Mouse (Mus musculus) G1E (cell line): ENCODE measurements around the gene Eif4e2. TPM values are rescaled to one million over a fixed set of nuclear protein-coding genes. Genes with fewer than 3 reads are reported as not detected.

Source experiments
- ATAC-seq: 2 replicates; pipeline ENCODE4 v1.8.0; 2016; ENCODE audit warnings: mild to moderate bottlenecking; ENCODE audit not compliant: insufficient number of reproducible peaks, poor library complexity, low FRiP score, severe bottlenecking; ENCODE audit errors: extremely low read depth
- DNase-seq: peaks from one replicate; pipeline ENCODE4 v3.0.0; 2012; ENCODE audit warnings: low spot score
- H3K27me3 ChIP-seq: 2 replicates; pipeline ENCODE4 v1.6.1; 2012; ENCODE audit warnings: mild to moderate bottlenecking, low read length, inconsistent platforms; ENCODE audit not compliant: insufficient read depth
- H3K36me3 ChIP-seq: replicated peaks from 2 replicates; pipeline ENCODE3; 2012; ENCODE audit warnings: mild to moderate bottlenecking, inconsistent platforms
- H3K4me1 ChIP-seq: 2 replicates; pipeline ENCODE4 v1.6.1; 2012; ENCODE audit warnings: low read depth, low read length, inconsistent platforms, mixed read lengths; ENCODE audit not compliant: insufficient read depth
- H3K4me3 ChIP-seq: 2 replicates; pipeline ENCODE4 v1.5.1; 2012; ENCODE audit warnings: low read depth, mild to moderate bottlenecking, inconsistent platforms, low read length, moderate library complexity, mixed read lengths
- H3K9me3 ChIP-seq: replicated peaks from 2 replicates; pipeline ENCODE4 v1.6.1; 2012; ENCODE audit warnings: inconsistent platforms
- CTCF ChIP-seq: IDR thresholded peaks from 2 replicates; pipeline ENCODE4 v1.5.1; 2012; ENCODE audit warnings: low read depth, low read length, inconsistent platforms, mixed read lengths
- GATA1 ChIP-seq: IDR thresholded peaks from 2 replicates; pipeline ENCODE4 v1.6.1; 2012; ENCODE audit warnings: borderline replicate concordance, low read length, inconsistent platforms, mixed read lengths
- GATA2 ChIP-seq: IDR thresholded peaks from 2 replicates; pipeline ENCODE4 v1.6.1; 2012; ENCODE audit warnings: low read depth, low read length, inconsistent platforms, borderline replicate concordance
- POLR2AphosphoS5 ChIP-seq: IDR thresholded peaks from 2 replicates; pipeline ENCODE4 v1.6.1; 2012; ENCODE audit warnings: low read depth, low read length, inconsistent platforms; ENCODE audit not compliant: insufficient replicate concordance
- TAL1 ChIP-seq: conservative IDR thresholded peaks from 2 replicates; pipeline ENCODE4 v1.6.1; 2012; ENCODE audit warnings: low read depth, low read length, inconsistent platforms, mixed read lengths
- polyA plus RNA-seq: library from polyadenylated mRNA; stranded (reverse); fragments of >175 nt; gene quantifications from 2 replicates; pipeline ENCODE4 v1.2.3, GENCODE M21; 2012
- total RNA-seq, 2 experiments: library from RNA; stranded (forward) in 1 of 2; stranded (reverse) in 1 of 2; fragments of 200-1000 nt in 1 of 2; fragments of >200 nt in 1 of 2; fragmentation: Nextera tagmentation in 1 of 2; gene quantifications; 2 replicates each; pipeline ENCODE4 v1.2.3; 2014 to 2017

Gene Eif4e2
- total and polyA plus RNA-seq, 3 experiments = 36.0 to 265 (median 104) TPM

DNA sequence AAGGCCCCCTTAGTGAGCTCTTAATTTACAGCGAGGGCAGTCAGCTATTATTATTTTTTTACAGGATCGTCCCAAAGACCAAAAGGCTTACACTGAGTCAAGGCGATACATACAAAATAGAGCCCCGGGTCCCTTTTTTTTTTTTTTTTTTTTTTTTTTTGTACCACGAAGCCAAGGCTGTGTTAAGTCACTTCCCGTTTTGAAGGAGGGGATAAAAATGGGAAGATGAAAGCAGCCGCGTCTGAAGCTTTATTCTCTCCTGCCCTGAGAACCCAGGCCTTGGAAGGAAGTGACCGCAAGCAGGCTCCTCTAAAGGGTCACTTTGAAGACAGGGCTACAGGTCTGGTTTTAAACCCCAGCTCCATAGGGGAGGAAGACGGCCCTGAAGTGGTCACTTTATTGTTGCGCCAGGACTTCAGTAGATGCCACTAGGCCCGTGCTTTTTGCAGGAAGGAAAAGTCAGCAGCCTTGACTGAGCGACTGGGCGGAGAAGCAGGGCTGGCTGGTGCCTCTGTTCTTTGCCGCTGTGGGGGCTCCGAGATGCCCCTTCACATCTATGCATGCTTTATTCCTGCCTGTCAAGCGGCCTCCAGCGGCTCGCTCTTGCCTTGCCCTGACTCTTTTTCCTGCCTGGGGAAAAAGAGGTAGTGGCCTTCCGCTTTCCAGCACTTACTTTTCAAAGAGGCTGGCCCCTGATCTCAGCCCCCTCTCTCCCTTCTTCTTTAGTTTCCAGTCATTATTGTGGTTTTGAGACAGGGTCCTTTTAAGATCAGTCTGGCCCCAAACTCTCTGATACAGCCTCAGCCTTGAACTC lies 68.1 kb downstream of the Eif4e2 start:
- H3K36me3 ChIP-seq = no peaks in the 10 kb centered on the region
- no peaks in the 10 kb centered on the region for H3K9me3 ChIP-seq
- H3K4me3 ChIP-seq = no peak overlapping the region
- ATAC-seq = no peak
- peaks cover 28% of the 10 kb centered on the region for H3K27me3 ChIP-seq
- no peak for TF ChIP-seq POLR2AphosphoS5
- TF ChIP-seq GATA2 = no peak
- no peak for TF ChIP-seq GATA1
- no peak for TF ChIP-seq TAL1
- no peak for TF ChIP-seq CTCF
- no peak for DNase-seq
- H3K4me1 ChIP-seq = no peaks in the 10 kb centered on the region

DNA sequence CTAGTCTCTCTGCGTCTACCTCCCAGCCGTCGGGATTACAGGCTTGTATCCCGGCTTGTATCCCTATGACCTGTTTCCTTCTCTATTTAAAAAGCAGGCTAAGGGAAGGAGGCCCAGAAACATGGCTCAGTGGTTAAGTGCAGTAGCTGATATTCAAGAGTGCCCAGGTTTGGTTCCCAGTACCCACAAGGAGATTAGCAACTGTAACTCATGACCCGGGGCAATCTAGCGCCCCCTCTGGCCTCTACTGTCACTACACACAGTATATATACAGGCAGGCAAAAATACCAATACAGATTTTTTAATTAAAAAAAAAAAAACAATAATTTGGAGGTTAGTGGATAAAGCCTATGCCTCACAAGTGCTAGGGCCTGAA lies 68.7 kb downstream of the Eif4e2 start:
- Histone ChIP-seq H3K36me3 (no peaks in the 10 kb centered on the region), H3K4me1 (no peaks in the 10 kb centered on the region), H3K9me3 (no peaks in the 10 kb centered on the region), H3K4me3 (no peak overlapping the region), H3K27me3 (peaks cover 22% of the 10 kb centered on the region)
- ATAC-seq (no peak), DNase-seq (no peak)
- TF ChIP-seq CTCF (no peak), TAL1 (no peak), GATA2 (no peak)

DNA sequence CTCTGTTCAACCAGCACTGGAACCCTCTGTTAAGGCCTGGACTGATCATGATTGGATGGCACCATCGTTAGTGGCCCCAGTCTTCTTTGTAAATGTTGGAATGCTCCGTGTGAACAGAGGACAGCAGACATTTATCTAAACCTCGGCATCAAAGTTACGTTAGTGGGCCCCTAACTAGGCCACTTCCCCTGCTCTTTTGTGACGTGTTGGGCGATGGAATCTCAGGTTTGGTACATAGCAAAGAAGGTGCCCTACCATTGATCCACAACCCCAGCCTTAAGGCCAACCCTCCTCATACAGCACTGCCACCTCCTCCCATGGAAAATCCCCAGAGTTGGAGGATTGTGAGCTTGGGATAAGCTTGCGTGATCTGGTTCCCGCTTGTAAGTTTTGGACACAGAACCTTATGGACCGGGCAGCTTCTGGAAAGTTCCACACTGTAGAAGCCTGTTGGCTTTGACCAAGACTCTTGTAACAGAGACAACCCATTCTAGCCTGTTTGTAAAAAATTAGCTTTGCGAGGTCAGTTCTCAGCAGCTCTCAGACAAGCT lies 69.8 kb downstream of the Eif4e2 start:
- no peak for ATAC-seq
- H3K4me3 ChIP-seq = no peak overlapping the region
- peaks cover 11% of the 10 kb centered on the region for H3K27me3 ChIP-seq
- TF ChIP-seq TAL1 (no peak), GATA2 (no peak), CTCF (no peak), POLR2AphosphoS5 (no peak), GATA1 (no peak)
- DNase-seq = no peak
- H3K36me3 ChIP-seq = no peaks in the 10 kb centered on the region
- no peaks in the 10 kb centered on the region for H3K4me1 ChIP-seq
- H3K9me3 ChIP-seq = no peaks in the 10 kb centered on the region

DNA sequence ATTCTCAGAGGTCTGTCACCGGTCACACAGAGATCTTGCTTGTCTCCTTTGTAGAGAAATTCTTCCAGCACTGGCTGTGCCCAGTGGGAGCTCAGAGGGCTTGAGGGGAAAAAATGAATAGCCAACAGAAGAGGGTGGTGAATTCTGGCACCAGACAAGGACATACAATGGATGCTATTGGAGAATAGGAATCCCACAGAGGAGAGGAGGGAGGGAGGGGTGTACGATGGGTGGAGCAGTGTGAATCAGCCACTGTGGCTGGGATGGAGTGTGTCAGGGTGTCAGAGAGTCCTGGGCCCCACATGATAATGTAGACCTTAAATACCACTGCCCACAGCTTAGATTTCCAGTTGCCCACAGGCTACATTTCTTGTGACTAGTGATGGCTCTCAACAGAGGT lies 73.4 kb downstream of the Eif4e2 start:
- no peaks in the 10 kb centered on the region for H3K9me3 ChIP-seq
- no peaks in the 10 kb centered on the region for H3K36me3 ChIP-seq
- TF ChIP-seq GATA1 (no peak), GATA2 (no peak), CTCF (no peak), POLR2AphosphoS5 (no peak), TAL1 (no peak)
- ATAC-seq = no peak
- H3K27me3 ChIP-seq = peaks cover 13% of the 10 kb centered on the region
- DNase-seq = no peak
- H3K4me3 ChIP-seq = no peak overlapping the region
- peaks cover 3% of the 10 kb centered on the region; the same call in 1 of the 2 replicates for H3K4me1 ChIP-seq

Other genes starting within 250 kb of the Eif4e2 start
- gene Alppl2, start 124.0 kb upstream of the Eif4e2 start, total RNA-seq (2014; fragmentation: Nextera tagmentation) = not detected in 2 replicates
- gene Alppl2, start 124.0 kb upstream of the Eif4e2 start, total RNA-seq (2017) = not detected in 2 replicates
- not detected in 2 replicates for gene Alppl2, start 124.0 kb upstream of the Eif4e2 start, polyA plus RNA-seq
- not detected in 2 replicates for gene Alpi, start 112.3 kb upstream of the Eif4e2 start, total RNA-seq (2014; fragmentation: Nextera tagmentation)
- 0.06 TPM in 1 of 2 replicates, not detected in the other for gene Alpi, start 112.3 kb upstream of the Eif4e2 start, total RNA-seq (2017)
- not detected in 2 replicates for gene Alpi, start 112.3 kb upstream of the Eif4e2 start, polyA plus RNA-seq
- not detected in 2 replicates for gene Akp3, start 88.9 kb upstream of the Eif4e2 start, total RNA-seq (2014; fragmentation: Nextera tagmentation)
- gene Akp3, start 88.9 kb upstream of the Eif4e2 start, total RNA-seq (2017) = 0.11 TPM in 1 of 2 replicates, not detected in the other
- not detected in 2 replicates for gene Akp3, start 88.9 kb upstream of the Eif4e2 start, polyA plus RNA-seq
- gene Ecel1, start 57.4 kb upstream of the Eif4e2 start, total RNA-seq (2014; fragmentation: Nextera tagmentation) = not detected in 2 replicates
- not detected in 2 replicates for gene Ecel1, start 57.4 kb upstream of the Eif4e2 start, total RNA-seq (2017)
- not detected in 2 replicates for gene Ecel1, start 57.4 kb upstream of the Eif4e2 start, polyA plus RNA-seq
- not detected in 2 replicates for gene Prss56, start 30.6 kb upstream of the Eif4e2 start, total RNA-seq (2014; fragmentation: Nextera tagmentation)
- not detected in 2 replicates for gene Prss56, start 30.6 kb upstream of the Eif4e2 start, total RNA-seq (2017)
- gene Prss56, start 30.6 kb upstream of the Eif4e2 start, polyA plus RNA-seq = not detected in 2 replicates
- gene Chrnd, start 23.3 kb upstream of the Eif4e2 start, total RNA-seq (2014; fragmentation: Nextera tagmentation) = not detected in 2 replicates
- gene Chrnd, start 23.3 kb upstream of the Eif4e2 start, total RNA-seq (2017) = not detected in 2 replicates
- gene Chrnd, start 23.3 kb upstream of the Eif4e2 start, polyA plus RNA-seq = not detected in 2 replicates
- not detected in 2 replicates for gene Chrng, start 9.3 kb upstream of the Eif4e2 start, total RNA-seq (2014; fragmentation: Nextera tagmentation)
- 0.12 and 0.16 TPM in 2 replicates for gene Chrng, start 9.3 kb upstream of the Eif4e2 start, total RNA-seq (2017)
- not detected in 2 replicates for gene Chrng, start 9.3 kb upstream of the Eif4e2 start, polyA plus RNA-seq
- gene Efhd1, start 50.4 kb downstream of the Eif4e2 start, total RNA-seq (2014; fragmentation: Nextera tagmentation) = not detected in 2 replicates
- gene Efhd1, start 50.4 kb downstream of the Eif4e2 start, total RNA-seq (2017) = 0.27 and 0.87 TPM in 2 replicates
- gene Efhd1, start 50.4 kb downstream of the Eif4e2 start, polyA plus RNA-seq = not detected in 2 replicates
- gene Gigyf2, start 113.1 kb downstream of the Eif4e2 start, total RNA-seq (2014; fragmentation: Nextera tagmentation) = 122 and 139 TPM in 2 replicates
- gene Gigyf2, start 113.1 kb downstream of the Eif4e2 start, total RNA-seq (2017) = 82.4 and 93.3 TPM in 2 replicates
- 18.8 and 26.7 TPM in 2 replicates for gene Gigyf2, start 113.1 kb downstream of the Eif4e2 start, polyA plus RNA-seq
- not detected in 2 replicates for gene Kcnj13, start 180.8 kb downstream of the Eif4e2 start, total RNA-seq (2014; fragmentation: Nextera tagmentation)
- 0.12 and 0.16 TPM in 2 replicates for gene Kcnj13, start 180.8 kb downstream of the Eif4e2 start, total RNA-seq (2017)
- not detected in 2 replicates for gene Kcnj13, start 180.8 kb downstream of the Eif4e2 start, polyA plus RNA-seq